In the genomic region with DNA sequence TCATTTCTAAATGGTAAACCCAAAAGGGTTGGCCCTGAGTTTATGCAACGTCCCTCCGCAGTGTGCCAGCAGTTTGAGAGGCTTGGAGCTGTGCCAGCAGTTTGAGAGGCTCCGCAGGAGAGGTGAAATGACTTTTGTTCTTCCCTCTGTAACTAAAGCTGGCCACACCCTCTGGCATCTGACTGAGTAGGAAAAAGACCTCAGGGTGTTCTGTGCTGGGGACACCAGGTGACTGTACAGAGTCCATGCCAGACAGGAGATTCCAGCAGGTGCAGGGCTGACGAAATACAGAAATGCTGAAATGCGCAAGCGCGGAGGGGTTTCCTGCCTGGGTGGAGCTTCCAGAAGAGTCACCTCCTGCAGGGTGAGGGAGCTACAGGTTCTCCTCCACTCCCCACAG, we compare ENCODE assay signal across 8 mouse cellular contexts. TPM values are rescaled to one million over a fixed set of nuclear protein-coding genes. Genes with fewer than 3 reads are reported as not detected.
DNase-seq lines count a peak whose midpoint lies in the region; ATAC-seq and TF ChIP-seq lines count a peak whose summit lies in the region.

No protein-coding gene starts in this region.

- no peak overlapping the region for H3K9ac ChIP-seq in liver, embryonic 11.5 days (ENCODE audit: low read depth, low read length)
- H3K9ac ChIP-seq in heart, embryonic 12.5 days: no peak overlapping the region

- no peaks in the 10 kb centered on the region for H3K9me3 ChIP-seq in liver, embryonic 11.5 days (ENCODE audit: control insufficient read depth, low read length)
- peaks cover 10% of the 10 kb centered on the region; the same call in 1 of the 2 replicates for H3K9me3 ChIP-seq in heart, embryonic 12.5 days (replicated peaks)

- no peaks in the 10 kb centered on the region for H3K36me3 ChIP-seq in liver, embryonic 11.5 days (ENCODE audit: control insufficient read depth, insufficient read depth, low read length)
- H3K36me3 ChIP-seq in heart, embryonic 12.5 days: no peaks in the 10 kb centered on the region

- H3K4me2 ChIP-seq in liver, embryonic 11.5 days: no peak overlapping the region
- H3K4me2 ChIP-seq in heart, embryonic 12.5 days: peak overlapping the region; percentile 46

- no peak for TF ChIP-seq CTCF in brain, embryonic 14.5 days (IDR thresholded peaks at IDR 0.05; ENCODE audit: borderline replicate concordance, extremely low read depth, insufficient read depth, insufficient read length)

- no peak for TF ChIP-seq POLR2A in brain, embryonic 14.5 days (IDR thresholded peaks at IDR 0.05; ENCODE audit: borderline replicate concordance, extremely low read depth, insufficient read depth, insufficient read length, poor library complexity, severe bottlenecking)

- H3K4me1 ChIP-seq in liver, embryonic 11.5 days (replicated peaks; ENCODE audit: control insufficient read depth, insufficient read depth, low read length): peaks cover 8% of the 10 kb centered on the region; the same call in 1 of the 2 replicates
- peaks cover 38% of the 10 kb centered on the region for H3K4me1 ChIP-seq in heart, embryonic 12.5 days (replicated peaks)

- 47% methylated on average over 7 of the region's 7 CpGs for WGBS in liver, embryonic 11.5 days
- 37% methylated on average over 7 of the region's 7 CpGs for WGBS in heart, embryonic 12.5 days

- H3K27ac ChIP-seq in liver, embryonic 11.5 days (ENCODE audit: low read depth, low read length): no peak overlapping the region
- no peak overlapping the region; the same call in 1 of the 2 replicates for H3K27ac ChIP-seq in heart, embryonic 12.5 days (ENCODE audit: poor library complexity, severe bottlenecking)

- ATAC-seq in liver, embryonic 11.5 days (replicated peaks; ENCODE audit: low FRiP score): no peak; the same call in 1 of the 2 replicates
- peak; percentile 37; the same call in 1 of the 2 replicates for ATAC-seq in heart, embryonic 12.5 days (ENCODE audit: insufficient number of reproducible peaks, low FRiP score)
- peak; percentile 84 for ATAC-seq in neutrophil, adult 5-6 weeks (ENCODE audit: extremely low read depth, insufficient number of reproducible peaks, low FRiP score, poor library complexity, severe bottlenecking)

- peaks cover 9% of the 10 kb centered on the region; the same call in 1 of the 2 replicates for H3K27me3 ChIP-seq in liver, embryonic 11.5 days (replicated peaks; ENCODE audit: control insufficient read depth, insufficient read depth, low read length)
- H3K27me3 ChIP-seq in heart, embryonic 12.5 days (replicated peaks): peaks cover 3% of the 10 kb centered on the region; the same call in 1 of the 2 replicates

- peak; percentile 56 for DNase-seq in liver
- DNase-seq in liver, embryonic 11.5 days (ENCODE audit: low spot score): no peak
- peak; percentile 47 for DNase-seq in brain, embryonic 14.5 days (ENCODE audit: low read depth)
- peak; percentile 91 to 93 for DNase-seq in kidney, postnatal 36 days
- DNase-seq in urinary bladder, postnatal 25 days (ENCODE audit: low spot score): peak; percentile 29
- no peak for DNase-seq in layer of hippocampus, adult 8-10 months (ENCODE audit: low spot score in 2 of 2)

- H3K4me3 ChIP-seq in liver, embryonic 11.5 days (ENCODE audit: low read depth, low read length): no peak overlapping the region
- H3K4me3 ChIP-seq in heart, embryonic 12.5 days: 0 out of 2 replicates have a peak overlapping the region, but pooled peaks have one; percentile 14

RNA-seq across cellular contexts. Expression of a gene that starts 16.4 kb away (rescaled TPM):
- polyA plus RNA-seq in liver, embryonic 11.5 days (2014; fragmentation: Nextera tagmentation; extraction: Ambion mirVana): 30.9 and 31.3 TPM in 2 replicates
- polyA plus RNA-seq in brain, embryonic 14.5 days (2012; rRNA removed): 17.9 and 19.6 TPM in 2 replicates
- 13.8 and 15.1 TPM in 2 replicates for polyA plus RNA-seq in heart, embryonic 12.5 days (2016; fragmentation: Nextera tagmentation; extraction: Ambion mirVana)
- total RNA-seq in neutrophil, adult 5-6 weeks (2017): 66.0 and 74.3 TPM in 2 replicates
- total RNA-seq in layer of hippocampus, adult 8-10 months (2022): 10 to 100 TPM; 21.5 to 25.9 (median 22.2) TPM

RNA-seq across cellular contexts. Expression of a gene that starts 50.6 kb away (rescaled TPM):
- polyA plus RNA-seq in liver, embryonic 11.5 days (2014; fragmentation: Nextera tagmentation; extraction: Ambion mirVana): 4.1 and 4.3 TPM in 2 replicates
- polyA plus RNA-seq in brain, embryonic 14.5 days (2012; rRNA removed): 3.0 and 6.3 TPM in 2 replicates
- 7.2 and 9.1 TPM in 2 replicates for polyA plus RNA-seq in heart, embryonic 12.5 days (2016; fragmentation: Nextera tagmentation; extraction: Ambion mirVana)
- total RNA-seq in neutrophil, adult 5-6 weeks (2017): 64.6 and 68.5 TPM in 2 replicates
- 10 to 100 TPM; 26.6 to 39.1 (median 32.4) TPM for total RNA-seq in layer of hippocampus, adult 8-10 months (2022)

Comparison
In these comparisons a context has a peak if more than half of its experiments do, and no peak if none do; other contexts are left out.
1. DNase-seq: peak in liver (single experiment), brain, embryonic 14.5 days (single experiment), kidney, postnatal 36 days (2 of 2) and urinary bladder, postnatal 25 days (single experiment); none in liver, embryonic 11.5 days (single experiment) and layer of hippocampus, adult 8-10 months (0 of 2).